ENCODE assay signal across 15 mouse cellular contexts in the genomic region with DNA sequence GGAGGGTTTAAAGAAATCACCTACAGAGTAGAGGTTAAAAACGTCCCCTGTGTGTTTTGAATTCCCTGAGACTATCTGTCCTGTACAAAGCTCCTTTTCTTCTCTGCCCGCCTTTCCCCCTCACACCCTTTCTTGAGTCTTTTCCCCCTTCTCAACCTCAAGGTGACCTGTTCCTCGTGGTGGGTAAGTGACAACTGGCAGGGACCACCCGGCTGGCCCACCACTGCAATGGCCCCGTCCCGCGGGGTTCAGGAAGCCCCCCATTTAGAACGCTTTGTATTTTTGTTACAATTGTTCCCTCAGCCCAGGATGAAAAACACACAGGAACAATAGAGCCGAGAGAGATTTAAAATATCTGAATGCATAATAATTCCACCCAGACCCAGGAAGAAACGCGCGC.
DNase-seq lines count a peak whose midpoint lies in the region; ATAC-seq and TF ChIP-seq lines count a peak whose summit lies in the region.
"Had no signal": no experiment of that assay in that cellular context is flagged by ENCODE, and none has a peak within 500 bp of the region (broad histone marks: within the 10 kb centered on the region; RNA-seq: fewer than 3 reads in every experiment).

No protein-coding gene starts in this region.

- no peak for TF ChIP-seq CTCF in layer of hippocampus, adult 2 months (conservative IDR thresholded peaks at IDR 0.05)

- no peaks in the 10 kb centered on the region for H3K27me3 ChIP-seq in hindbrain, embryonic 11.5 days (ENCODE audit: control insufficient read depth, insufficient read depth, low read length)
- no peaks in the 10 kb centered on the region for H3K27me3 ChIP-seq in midbrain, embryonic 14.5 days (ENCODE audit: control insufficient read depth, insufficient read depth, low read length)
- H3K27me3 ChIP-seq: liver, embryonic 12.5 days had no signal

- peak overlapping the region; percentile 39; the same call in 1 of the 2 replicates for H3K27ac ChIP-seq in layer of hippocampus, adult 2 months
- H3K27ac ChIP-seq in hindbrain, embryonic 11.5 days (ENCODE audit: low read depth, low read length): no peak overlapping the region
- peak overlapping the region; percentile 41; the same call in 1 of the 2 replicates for H3K27ac ChIP-seq in midbrain, embryonic 14.5 days (replicated peaks; ENCODE audit: low read depth, low read length)
- H3K27ac ChIP-seq: heart, embryonic 10.5 days; liver, embryonic 12.5 days; stomach, postnatal 0 days had no signal

- 0 out of 2 replicates have a peak, but pooled peaks cover 2% of the 10 kb centered on the region for H3K36me3 ChIP-seq in hindbrain, embryonic 11.5 days (ENCODE audit: control insufficient read depth, insufficient read depth, low read length)
- no peaks in the 10 kb centered on the region for H3K36me3 ChIP-seq in midbrain, embryonic 14.5 days (ENCODE audit: control insufficient read depth, insufficient read depth, low read length)
- H3K36me3 ChIP-seq: heart, embryonic 10.5 days; liver, embryonic 12.5 days had no signal

- H3K4me2 ChIP-seq in hindbrain, embryonic 11.5 days (replicated peaks; ENCODE audit: low read depth, low read length): no peak overlapping the region; the same call in 1 of the 2 replicates
- H3K4me2 ChIP-seq in midbrain, embryonic 14.5 days (ENCODE audit: low read length): peak overlapping the region; percentile 47
- H3K4me2 ChIP-seq: liver, embryonic 12.5 days had no signal

- no peak overlapping the region for H3K4me3 ChIP-seq in layer of hippocampus, adult 2 months
- H3K4me3 ChIP-seq in hindbrain, embryonic 11.5 days (ENCODE audit: low read depth, low read length): no peak overlapping the region
- H3K4me3 ChIP-seq in midbrain, embryonic 14.5 days (replicated peaks; ENCODE audit: low read depth, low read length): 0 out of 2 replicates have a peak overlapping the region, but pooled peaks have one; percentile 10
- H3K4me3 ChIP-seq: erythroblast, embryonic 14.5 days; heart, embryonic 10.5 days; liver, embryonic 12.5 days had no signal

- no peak overlapping the region for H3K9ac ChIP-seq in hindbrain, embryonic 11.5 days (ENCODE audit: low read depth, low read length)
- no peak overlapping the region; the same call in 1 of the 2 replicates for H3K9ac ChIP-seq in midbrain, embryonic 14.5 days (replicated peaks; ENCODE audit: low read length)
- H3K9ac ChIP-seq: liver, embryonic 12.5 days had no signal

- no peak for ATAC-seq in hindbrain, embryonic 11.5 days (ENCODE audit: low FRiP score)
- no peak for ATAC-seq in midbrain, embryonic 14.5 days (ENCODE audit: low FRiP score, low TSS enrichment)
- ATAC-seq in cerebellum, adult (ENCODE audit: insufficient number of reproducible peaks, low FRiP score, low TSS enrichment): no peak
- ATAC-seq: liver, embryonic 12.5 days had no signal

- no peaks in the 10 kb centered on the region for H3K9me3 ChIP-seq in hindbrain, embryonic 11.5 days (ENCODE audit: control insufficient read depth, low read length)
- H3K9me3 ChIP-seq in midbrain, embryonic 14.5 days (ENCODE audit: control insufficient read depth, low read length): no peaks in the 10 kb centered on the region
- H3K9me3 ChIP-seq: heart, embryonic 10.5 days; liver, embryonic 12.5 days had no signal

- no peak for DNase-seq in layer of hippocampus, adult 2 months (ENCODE audit: low spot score in 2 of 2)
- no peak for DNase-seq in layer of hippocampus, adult 9-10 months (ENCODE audit: low spot score)
- DNase-seq in hindbrain, embryonic 11.5 days (ENCODE audit: low spot score): peak; percentile 13
- DNase-seq in midbrain, embryonic 14.5 days: peak; percentile 39
- no peak for DNase-seq in spleen, adult 18-20 months
- DNase-seq in urinary bladder, adult 18-20 months (ENCODE audit: low spot score in 2 of 2): no peak
- DNase-seq in frontal cortex, postnatal 36 days (ENCODE audit: low spot score in 2 of 2): no peak
- DNase-seq: adrenal gland, adult 8-10 months; gastrocnemius, postnatal 10 days; lung, postnatal 36 days had no signal

- H3K4me1 ChIP-seq in hindbrain, embryonic 11.5 days (replicated peaks; ENCODE audit: control insufficient read depth, insufficient read depth, low read length): no peaks in the 10 kb centered on the region
- peaks cover 13% of the 10 kb centered on the region; the same call in 1 of the 2 replicates for H3K4me1 ChIP-seq in midbrain, embryonic 14.5 days (ENCODE audit: control insufficient read depth, insufficient read depth, low read length)
- H3K4me1 ChIP-seq: heart, embryonic 10.5 days; liver, embryonic 12.5 days had no signal

- 39% methylated on average over 12 of the region's 12 CpGs for WGBS in hindbrain, embryonic 11.5 days
- WGBS in midbrain, embryonic 14.5 days: 21% methylated on average over 12 of the region's 12 CpGs

Comparison
In these comparisons a context has a peak if more than half of its experiments do, and no peak if none do; other contexts are left out.
1. DNase-seq: peak in hindbrain, embryonic 11.5 days (single experiment) and midbrain, embryonic 14.5 days (single experiment); none in layer of hippocampus, adult 2 months (0 of 2), layer of hippocampus, adult 9-10 months (single experiment), spleen, adult 18-20 months (0 of 2), urinary bladder, adult 18-20 months (0 of 2) and frontal cortex, postnatal 36 days (0 of 2).